Mouse (Mus musculus): ENCODE measurements around the gene Gpr19.

DNA sequence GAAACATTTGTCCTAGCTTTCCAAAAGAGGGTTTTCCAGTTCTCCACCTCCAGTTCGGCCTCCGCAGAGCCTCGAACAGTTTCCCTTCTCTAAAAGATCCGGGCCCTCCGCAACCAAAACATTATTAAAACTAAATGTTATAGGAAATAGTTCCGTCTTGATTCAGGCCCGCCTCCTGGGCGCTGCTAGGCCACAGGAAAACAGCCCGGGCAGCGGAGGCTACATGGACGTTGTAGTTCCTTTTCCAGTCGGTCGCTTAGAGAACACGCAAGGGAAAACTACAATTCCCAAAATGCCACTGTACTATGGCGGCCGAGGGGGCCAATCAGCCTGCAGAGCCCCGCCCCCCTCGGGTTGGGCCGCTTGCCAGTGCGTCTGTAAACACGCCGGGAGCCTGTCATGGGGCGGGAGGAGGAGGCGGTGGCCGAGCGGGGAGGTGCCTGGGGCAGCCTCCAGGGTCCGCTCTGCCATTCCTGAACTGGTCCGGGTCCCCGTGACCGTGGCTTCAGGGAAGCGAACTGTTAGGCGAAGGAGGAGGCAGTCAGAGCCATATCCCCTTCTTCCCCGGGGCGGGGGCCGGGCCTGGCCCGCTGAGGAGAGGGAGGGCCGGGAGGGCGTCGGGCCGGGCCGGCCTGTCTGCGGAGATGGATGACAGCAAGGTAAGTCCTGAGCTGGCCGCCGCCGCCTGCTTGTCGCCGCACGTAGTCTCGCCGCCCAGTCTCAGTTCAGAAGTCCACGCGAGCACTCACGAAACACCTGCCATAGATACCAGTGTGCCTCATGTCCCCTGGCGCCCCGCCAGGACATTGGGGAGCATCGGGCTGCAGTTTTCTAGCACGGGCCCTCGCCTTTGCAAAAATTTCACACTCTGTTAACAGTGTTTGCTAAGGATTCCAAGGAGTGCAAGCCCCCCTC is 68.3 kb downstream of the Gpr19 start, which contains the start of gene Crebl2:
- no peak for TF ChIP-seq CTCF (IDR thresholded peaks at IDR 0.05; ENCODE audit: control insufficient read depth, insufficient read depth, low read length)
- peak; percentile 40; the same call in 1 of the 2 replicates for TF ChIP-seq POLR2A (IDR thresholded peaks at IDR 0.05; ENCODE audit: borderline replicate concordance, control insufficient read depth, low read depth, low read length)

Measured in bone marrow, adult 2 months (tissue).